Mouse (Mus musculus) CH12.LX (cell line): ENCODE measurements at regions not wholly inside any gene's neighbourhood (a gene's known extent, or its start where the extent isn't known, plus 50 kb on each side); places are given as distances from the start of the nearest gene placed in this dataset.

ENCODE experiments used
- CTCF ChIP-seq, 2 experiments: IDR thresholded peaks in 1 of 2; conservative IDR thresholded peaks in 1 of 2; 2 replicates each; pipeline ENCODE4 v1.5.1; 2011 to 2012; ENCODE audit warnings: low read depth in 2 of 2, low read length in 2 of 2, improper control_type of control experiment in 1 of 2, inconsistent platforms in 1 of 2, mild to moderate bottlenecking in 1 of 2, moderate library complexity in 1 of 2
- EP300 ChIP-seq: IDR thresholded peaks from 2 replicates; pipeline ENCODE4 v1.6.1; 2011; ENCODE audit warnings: low read length, improper control_type of control experiment
- MAFK ChIP-seq: IDR thresholded peaks from 2 replicates; pipeline ENCODE4 v1.6.1; 2011; ENCODE audit warnings: low read length, improper control_type of control experiment; ENCODE audit not compliant: insufficient replicate concordance
- POLR2A ChIP-seq: IDR thresholded peaks from 2 replicates; pipeline ENCODE4 v1.6.1; 2011; ENCODE audit warnings: low read depth, mild to moderate bottlenecking, improper control_type of control experiment, low read length
- POLR2AphosphoS2 ChIP-seq: IDR thresholded peaks from 2 replicates; pipeline ENCODE4 v1.6.1; 2011; ENCODE audit warnings: low read depth, low read length, improper control_type of control experiment

- no peak for TF ChIP-seq POLR2AphosphoS2
- no peak for TF ChIP-seq MAFK
- TF ChIP-seq CTCF (conservative IDR thresholded peaks at IDR 0.05 in 1 of 2, IDR thresholded peaks at IDR 0.05 in 1 of 2; ENCODE audit: low read depth in 2 of 2, low read length in 2 of 2), result peak; percentile 51 to 90
- TF ChIP-seq EP300, result no peak
- TF ChIP-seq POLR2A, result no peak
Measured at GRCm38 (mm10) chr8:34484551-34485335, 373.2 kb upstream of the Gm10131 start.
